Mouse (Mus musculus) ES-Bruce4 (cell line): ENCODE measurements around the gene Mrps2. TPM values are rescaled to one million over a fixed set of nuclear protein-coding genes. Genes with fewer than 3 reads are reported as not detected.
"Not testable (repeated sequence)": the region's sequence is repeated elsewhere in the genome, so short reads cannot be mapped to it uniquely, and the experiment has no call there.

ENCODE experiments used
- H3K27ac ChIP-seq: 2 replicates; pipeline ENCODE4 v1.5.1; 2012; ENCODE audit warnings: low read length, inconsistent platforms; ENCODE audit not compliant: insufficient read depth
- H3K27me3 ChIP-seq: 2 replicates; pipeline ENCODE4 v1.6.1; 2012; ENCODE audit warnings: mild to moderate bottlenecking, low read length, inconsistent platforms; ENCODE audit not compliant: control insufficient read depth, poor library complexity, insufficient read depth, severe bottlenecking
- H3K36me3 ChIP-seq: 2 replicates; pipeline ENCODE4 v1.6.1; 2012; ENCODE audit warnings: inconsistent platforms, mild to moderate bottlenecking, low read length, moderate library complexity; ENCODE audit not compliant: control insufficient read depth, poor library complexity, insufficient read depth, severe bottlenecking
- H3K4me1 ChIP-seq: one replicate; pipeline ENCODE4 v1.8.1; 2011; ENCODE audit warnings: low read length; ENCODE audit not compliant: control insufficient read depth, insufficient read depth
- H3K4me3 ChIP-seq: 2 replicates; pipeline ENCODE4 v1.5.1; 2011; ENCODE audit warnings: low read depth, mild to moderate bottlenecking, low read length
- H3K9ac ChIP-seq: 2 replicates; pipeline ENCODE4 v1.6.1; 2012; ENCODE audit warnings: low read depth, mild to moderate bottlenecking, inconsistent platforms; ENCODE audit not compliant: poor library complexity, severe bottlenecking
- H3K9me3 ChIP-seq: replicated peaks from 2 replicates; pipeline ENCODE4 v1.6.1; 2012; ENCODE audit warnings: mild to moderate bottlenecking, low read length, inconsistent platforms; ENCODE audit not compliant: control insufficient read depth, poor library complexity, insufficient read depth, severe bottlenecking
- CTCF ChIP-seq: IDR thresholded peaks from one replicate; pipeline ENCODE4 v1.8.1; 2011; ENCODE audit warnings: low read depth, low read length
- EP300 ChIP-seq: IDR thresholded peaks from 2 replicates; pipeline ENCODE4 v1.6.1; 2011; ENCODE audit warnings: low read depth, low read length; ENCODE audit not compliant: insufficient read depth
- POLR2A ChIP-seq: IDR thresholded peaks from one replicate; pipeline ENCODE4 v1.8.1; 2011; ENCODE audit warnings: low read length; ENCODE audit not compliant: insufficient read depth
- polyA plus RNA-seq: library from polyadenylated mRNA; stranded (reverse); fragments of >200 nt; gene quantifications from 2 replicates; pipeline ENCODE4 v1.2.4, GENCODE M21; 2011; ENCODE audit warnings: low read depth; ENCODE audit not compliant: missing spikeins, insufficient read depth, insufficient read length

Mrps2 gene
- polyA plus RNA-seq, 1 experiment, result 68.4 TPM

DNA sequence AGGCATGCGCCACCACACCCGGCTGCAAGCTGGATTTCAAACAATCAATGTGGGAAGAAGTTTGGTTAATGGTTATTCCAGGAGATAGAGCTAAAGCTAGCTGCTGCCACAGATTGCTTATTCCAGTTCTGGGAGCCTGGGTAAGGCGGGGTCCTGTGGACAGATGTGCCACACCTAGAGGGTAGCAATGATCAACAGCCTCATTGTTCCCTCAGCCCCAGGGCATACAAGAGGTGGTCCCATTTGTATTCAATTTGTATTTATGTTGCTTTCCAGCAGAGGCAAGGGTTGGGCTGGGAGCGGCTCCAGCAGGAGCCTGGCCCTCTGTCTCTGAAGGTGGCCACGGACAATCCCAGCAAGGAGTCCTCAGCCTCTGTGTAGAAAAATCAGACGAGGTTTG, 38.4 kb downstream of the Mrps2 start:
- H3K27ac ChIP-seq, result peak overlapping the region; percentile 74
- TF ChIP-seq POLR2A (no peak), CTCF (no peak), EP300 (peak; percentile 96)
- H3K9ac ChIP-seq, result no peak overlapping the region
- no peaks in the 10 kb centered on the region for H3K36me3 ChIP-seq
- no peaks in the 10 kb centered on the region for H3K9me3 ChIP-seq
- no peaks in the 10 kb centered on the region for H3K27me3 ChIP-seq
- peaks cover 11% of the 10 kb centered on the region for H3K4me1 ChIP-seq
- H3K4me3 ChIP-seq, result no peak overlapping the region

DNA sequence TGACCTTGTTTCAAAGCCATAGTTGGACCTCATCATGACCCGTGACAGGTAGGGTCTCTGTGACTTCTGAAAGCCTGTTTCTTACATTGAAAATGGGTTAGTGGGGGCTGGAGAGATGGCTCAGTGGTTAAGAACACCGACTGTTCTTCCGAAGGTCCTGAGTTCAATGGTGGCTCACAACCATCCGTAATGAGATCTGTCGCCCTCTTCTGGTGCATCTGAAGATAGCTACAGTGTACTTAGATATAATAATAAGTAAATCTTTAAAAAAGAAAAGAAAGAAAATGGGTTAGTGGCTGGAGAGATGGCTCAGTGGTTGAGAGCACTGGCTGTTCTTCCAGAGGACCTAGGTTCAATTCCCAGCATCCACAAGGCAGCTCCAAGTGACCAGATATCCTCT, 43.7 kb downstream of the Mrps2 start:
- not testable (repeated sequence) for H3K27ac ChIP-seq, H3K36me3 ChIP-seq, H3K4me1 ChIP-seq, H3K9ac ChIP-seq, H3K9me3 ChIP-seq, H3K4me3 ChIP-seq, H3K27me3 ChIP-seq
- TF ChIP-seq CTCF, result peak; percentile 2

- H3K36me3 ChIP-seq, result no peaks in the 10 kb centered on the region
- no peak for TF ChIP-seq EP300
- no peak for TF ChIP-seq POLR2A
- TF ChIP-seq CTCF, result no peak
- peak within 1 kb of the TSS; percentile 46; the same call in 1 of the 2 replicates for H3K27ac ChIP-seq
- no peaks in the 10 kb centered on the region for H3K27me3 ChIP-seq
- H3K4me3 ChIP-seq, result peak within 1 kb of the TSS; percentile 93
- H3K4me1 ChIP-seq, result peaks cover 3% of the 10 kb centered on the region
- H3K9ac ChIP-seq, result peak within 1 kb of the TSS; percentile 71
- H3K9me3 ChIP-seq, result no peaks in the 10 kb centered on the region
Observed at GRCm38 (mm10) chr2:28512798-28513401, 45.0 kb downstream of the Mrps2 start, which contains the start of gene Ralgds. Ralgds (plus strand) TSS chr2:28513125.

- Histone ChIP-seq H3K27me3 (no peaks in the 10 kb centered on the region), H3K27ac (peak overlapping the region; percentile 46), H3K9ac (peak overlapping the region; percentile 71), H3K36me3 (no peaks in the 10 kb centered on the region), H3K4me3 (peak overlapping the region; percentile 93), H3K4me1 (peaks cover 5% of the 10 kb centered on the region), H3K9me3 (no peaks in the 10 kb centered on the region)
- TF ChIP-seq EP300 (peak; percentile 56; the same call in 1 of the 2 replicates), POLR2A (no peak), CTCF (no peak)
Observed at GRCm38 (mm10) chr2:28513431-28514370, 45.8 kb downstream of the Mrps2 start.

- H3K4me1 ChIP-seq, result peaks cover 7% of the 10 kb centered on the region
- no peak for TF ChIP-seq EP300
- peak; percentile 78 for TF ChIP-seq CTCF
- peak overlapping the region; percentile 93 for H3K4me3 ChIP-seq
- peak overlapping the region; percentile 36 for H3K27ac ChIP-seq
- H3K9me3 ChIP-seq, result no peaks in the 10 kb centered on the region
- H3K36me3 ChIP-seq, result no peaks in the 10 kb centered on the region
- no peaks in the 10 kb centered on the region for H3K27me3 ChIP-seq
- peak overlapping the region; percentile 71; the same call in 1 of the 2 replicates for H3K9ac ChIP-seq
Observed at GRCm38 (mm10) chr2:28514489-28514888, 46.6 kb downstream of the Mrps2 start.

- H3K9ac ChIP-seq, result no peak overlapping the region
- H3K9me3 ChIP-seq, result no peaks in the 10 kb centered on the region
- H3K36me3 ChIP-seq, result no peaks in the 10 kb centered on the region
- no peak for TF ChIP-seq POLR2A
- TF ChIP-seq EP300, result peak; percentile 37; the same call in 1 of the 2 replicates
- peak; percentile 97 for TF ChIP-seq CTCF
- no peak overlapping the region for H3K27ac ChIP-seq
- no peak overlapping the region for H3K4me3 ChIP-seq
- H3K27me3 ChIP-seq, result no peaks in the 10 kb centered on the region
- peaks cover 9% of the 10 kb centered on the region for H3K4me1 ChIP-seq
Observed at GRCm38 (mm10) chr2:28517206-28517909, 49.5 kb downstream of the Mrps2 start.
